Mouse (Mus musculus): ENCODE measurements at regions not wholly inside any gene's neighbourhood (a gene's known extent, or its start where the extent isn't known, plus 50 kb on each side); places are given as distances from the start of the nearest gene placed in this dataset.

GRCm38 (mm10) chr2:137456436-137456835, 340.0 kb upstream of the Jag1 start:
- no peak for DNase-seq (ENCODE audit: low spot score in 2 of 2)

GRCm38 (mm10) chr2:137446919-137447318, 330.5 kb upstream of the Jag1 start:
- no peak for DNase-seq (ENCODE audit: low spot score in 2 of 2)

- no peak for DNase-seq (ENCODE audit: low spot score in 2 of 2)
Observed at GRCm38 (mm10) chr2:137437741-137438140, 321.3 kb upstream of the Jag1 start.

DNA sequence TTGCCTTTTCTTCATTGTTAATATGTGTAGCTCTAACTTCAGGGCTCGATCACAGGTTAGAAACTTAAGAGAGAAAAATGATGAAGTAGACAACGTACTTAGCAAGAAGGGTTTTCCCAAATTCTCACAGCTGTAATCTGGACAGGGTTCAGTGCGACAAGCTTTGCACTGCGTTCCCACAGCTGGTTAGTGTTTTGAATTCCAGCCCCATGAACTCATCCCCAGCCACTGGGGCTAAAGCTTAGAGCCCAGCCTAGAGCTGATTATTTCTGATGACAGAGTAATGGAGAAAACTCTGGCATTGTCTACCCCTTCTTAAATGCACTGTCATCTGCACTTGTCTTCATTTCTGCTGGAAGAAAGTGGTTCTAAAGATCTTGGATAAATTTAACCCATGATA, 319.7 kb upstream of the Jag1 start:
- DNase-seq (ENCODE audit: low spot score in 2 of 2): no peak

GRCm38 (mm10) chr2:137422656-137423055, 306.2 kb upstream of the Jag1 start:
- no peak for DNase-seq (ENCODE audit: low spot score in 2 of 2)

DNA sequence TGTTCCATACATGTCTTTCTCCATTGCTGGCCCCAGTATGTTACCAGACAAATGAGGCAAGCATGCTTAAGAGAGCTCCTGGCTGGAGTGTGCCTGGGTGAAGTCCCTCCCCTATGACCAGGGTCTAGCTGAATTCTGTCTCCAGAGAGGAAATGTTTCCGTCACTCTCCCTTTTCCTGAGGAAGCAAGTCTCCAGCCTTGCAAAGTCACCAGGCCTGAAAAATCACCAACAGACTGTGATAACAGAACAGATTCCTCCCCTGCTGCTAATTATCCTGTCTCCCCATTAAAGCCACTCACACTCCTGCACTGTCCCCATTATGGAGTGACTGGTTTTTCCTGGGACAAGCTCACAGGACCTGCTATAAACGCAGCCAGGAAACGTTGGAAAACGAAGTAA, 303.2 kb upstream of the Jag1 start:
- no peak for DNase-seq (ENCODE audit: low spot score in 2 of 2)

DNA sequence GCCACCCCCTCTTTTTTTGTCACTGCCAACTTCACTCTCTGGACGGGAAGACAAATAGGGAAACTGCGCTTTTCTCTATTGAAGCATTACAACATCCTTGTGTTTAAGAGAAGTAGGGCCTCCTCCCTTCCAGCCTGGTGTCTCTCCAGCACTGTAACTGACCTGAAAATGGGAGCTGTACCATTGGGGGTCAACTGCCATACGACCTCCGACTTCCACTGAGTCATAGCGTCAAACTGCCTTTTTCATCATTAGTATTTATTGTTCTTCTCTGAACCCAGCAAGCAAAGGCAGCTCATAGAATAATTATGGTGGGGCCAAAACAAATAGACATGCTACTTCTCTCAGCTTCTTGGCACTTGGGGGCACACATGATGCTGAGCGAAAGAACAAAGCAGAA, 301.2 kb upstream of the Jag1 start:
- DNase-seq (ENCODE audit: low spot score in 2 of 2): no peak

- DNase-seq (ENCODE audit: low spot score in 2 of 2): no peak
Observed at GRCm38 (mm10) chr2:137413432-137413831, 297.0 kb upstream of the Jag1 start.

- no peak for DNase-seq (ENCODE audit: low spot score in 2 of 2)
Observed at GRCm38 (mm10) chr2:137409611-137410010, 293.2 kb upstream of the Jag1 start.

GRCm38 (mm10) chr2:137408294-137408693, 291.9 kb upstream of the Jag1 start:
- no peak for DNase-seq (ENCODE audit: low spot score in 2 of 2)

DNA sequence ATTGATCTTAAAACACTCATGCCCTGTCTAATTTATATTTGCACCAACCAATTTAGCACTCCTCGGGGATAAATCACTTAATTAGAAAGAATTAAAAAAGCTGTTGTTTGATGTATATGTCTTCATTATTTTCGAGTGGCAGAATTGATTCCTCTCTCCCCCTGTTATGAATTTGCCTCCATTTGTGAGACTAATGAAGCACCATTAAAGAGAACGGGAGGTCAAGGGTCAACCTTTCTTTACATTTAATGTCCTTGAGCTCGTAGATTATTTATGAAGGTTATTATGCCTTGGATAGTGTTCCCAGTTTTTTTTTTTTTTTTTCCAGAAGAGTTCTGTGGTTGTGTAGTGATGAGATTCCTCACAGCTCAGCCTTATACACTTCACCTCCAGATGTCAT, 277.0 kb upstream of the Jag1 start:
- DNase-seq (ENCODE audit: low spot score in 2 of 2): no peak

DNA sequence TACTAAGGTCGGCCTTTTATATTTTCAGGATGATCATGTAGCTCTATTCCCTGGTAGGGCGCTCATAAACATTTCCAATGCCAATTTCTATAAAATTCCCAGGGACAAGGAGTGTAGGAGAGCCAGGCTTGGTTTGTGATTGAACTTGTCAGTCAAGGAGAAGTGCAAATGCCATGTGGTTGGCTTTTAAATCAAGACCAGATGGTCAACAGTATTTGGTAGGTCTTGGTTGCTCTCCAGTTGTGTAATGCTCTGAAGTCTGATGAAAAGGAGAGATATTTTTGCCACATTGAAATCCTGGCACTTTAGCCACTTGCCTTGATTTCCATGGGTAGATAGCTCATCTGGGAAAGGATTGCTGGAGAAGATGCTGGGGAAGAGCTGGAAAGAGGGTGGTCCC, 263.4 kb upstream of the Jag1 start:
- DNase-seq (ENCODE audit: low spot score in 2 of 2): no peak

DNA sequence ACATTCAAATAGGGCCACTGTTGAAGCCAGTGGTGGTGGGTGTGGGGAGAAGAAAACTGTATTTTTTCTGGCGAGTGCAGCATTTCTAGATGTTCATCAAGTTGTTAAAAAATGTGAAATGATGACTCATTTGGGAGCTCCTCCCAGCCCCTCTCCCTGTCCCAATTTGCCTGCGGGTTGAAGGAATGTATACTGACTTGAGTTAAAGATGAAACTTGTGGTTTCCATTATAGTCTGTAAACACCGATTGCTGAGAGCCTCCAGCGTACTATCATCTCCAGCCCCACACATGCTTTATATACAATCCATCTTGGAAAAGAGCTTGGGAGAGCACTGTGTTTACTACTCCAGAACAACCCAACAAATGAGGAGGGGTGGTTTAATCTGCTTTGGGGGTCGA, 258.9 kb upstream of the Jag1 start:
- DNase-seq (ENCODE audit: low spot score in 2 of 2): no peak

GRCm38 (mm10) chr2:137371062-137371461, 254.6 kb upstream of the Jag1 start:
- DNase-seq (ENCODE audit: low spot score in 2 of 2): no peak

GRCm38 (mm10) chr2:137363006-137363405, 246.6 kb upstream of the Jag1 start:
- DNase-seq (ENCODE audit: low spot score in 2 of 2): no peak

DNA sequence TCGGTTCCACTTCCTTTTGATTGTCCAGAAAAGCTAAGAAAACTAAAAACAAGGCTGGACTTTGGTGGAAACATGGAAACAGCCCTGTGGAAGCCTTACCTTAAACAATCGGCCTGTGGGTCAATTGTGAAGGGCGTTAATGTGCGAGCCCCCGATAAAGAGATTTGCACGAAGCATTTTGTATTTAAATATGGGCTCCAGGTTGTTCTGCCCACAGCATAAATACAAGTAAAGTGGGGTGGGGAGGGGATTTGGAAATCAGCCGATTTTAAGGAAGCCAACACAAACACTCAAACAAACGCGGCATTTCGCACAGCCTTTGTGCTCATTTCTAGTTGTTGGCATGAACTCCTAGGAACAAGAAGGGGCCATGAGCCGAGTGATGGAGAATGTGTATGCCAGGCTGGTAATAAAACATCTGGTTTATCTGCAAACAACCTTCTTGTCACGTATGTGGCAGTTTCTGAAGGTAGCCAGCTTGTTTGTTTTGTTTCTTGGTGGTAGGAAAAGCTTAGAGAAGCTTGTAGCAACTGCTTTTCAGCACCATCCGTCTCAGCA, 240.8 kb upstream of the Jag1 start:
- DNase-seq (ENCODE audit: low spot score in 2 of 2): no peak

- no peak for DNase-seq (ENCODE audit: low spot score in 2 of 2)
Observed at GRCm38 (mm10) chr2:137343736-137344135, 227.3 kb upstream of the Jag1 start.

DNA sequence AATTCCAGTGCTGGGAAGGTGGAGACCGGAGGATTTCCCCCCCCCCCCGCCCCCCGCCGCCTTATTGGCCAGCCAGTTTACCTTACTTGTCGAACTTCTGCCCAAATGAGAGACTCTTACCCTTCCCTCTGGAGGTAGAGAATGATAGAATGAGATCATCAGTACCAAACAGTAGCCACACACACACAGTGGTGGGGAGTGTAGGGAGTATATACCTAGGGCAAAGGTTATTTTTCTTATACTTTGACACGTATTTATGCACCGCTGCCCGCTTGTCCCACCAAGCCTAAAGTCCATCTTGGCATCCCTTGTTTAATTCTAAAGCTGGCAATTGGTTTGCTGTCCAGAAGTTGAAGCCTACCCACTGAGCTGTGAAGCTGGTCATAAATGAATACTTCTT, 213.6 kb upstream of the Jag1 start:
- no peak for DNase-seq (ENCODE audit: low spot score in 2 of 2)

- DNase-seq (ENCODE audit: low spot score in 2 of 2): no peak
Observed at GRCm38 (mm10) chr2:137323445-137323844, 207.0 kb upstream of the Jag1 start.

GRCm38 (mm10) chr2:137310511-137310910, 194.1 kb upstream of the Jag1 start:
- no peak for DNase-seq (ENCODE audit: low spot score in 2 of 2)

DNA sequence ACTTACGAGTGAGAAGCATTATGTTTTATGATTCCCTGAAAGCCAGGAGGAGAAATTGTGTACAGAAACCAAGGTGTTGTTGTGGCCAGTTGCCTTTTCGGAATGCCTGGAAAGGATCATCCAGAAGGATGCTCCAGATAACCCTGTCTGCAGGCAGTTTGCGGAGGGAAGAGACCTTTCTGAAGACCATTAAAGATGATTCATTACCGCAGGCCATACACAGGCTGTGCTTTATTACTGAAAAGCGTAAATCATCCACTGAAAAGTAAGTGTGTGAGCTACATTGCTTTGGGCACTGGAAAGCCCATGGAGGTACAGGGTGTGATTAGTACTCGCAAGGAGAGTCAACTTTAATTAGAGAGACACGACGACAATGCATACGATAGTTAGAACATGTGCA, 191.7 kb upstream of the Jag1 start:
- no peak for DNase-seq (ENCODE audit: low spot score in 2 of 2)

- no peak for DNase-seq (ENCODE audit: low spot score in 2 of 2)
Observed at GRCm38 (mm10) chr2:137301474-137302267, 185.2 kb upstream of the Jag1 start.

GRCm38 (mm10) chr2:137289231-137289630, 172.8 kb upstream of the Jag1 start:
- DNase-seq (ENCODE audit: low spot score in 2 of 2): no peak

Measured in adrenal gland, adult 18-20 months (tissue).